7 mouse cellular contexts compared by ENCODE assay signal in the genomic region with DNA sequence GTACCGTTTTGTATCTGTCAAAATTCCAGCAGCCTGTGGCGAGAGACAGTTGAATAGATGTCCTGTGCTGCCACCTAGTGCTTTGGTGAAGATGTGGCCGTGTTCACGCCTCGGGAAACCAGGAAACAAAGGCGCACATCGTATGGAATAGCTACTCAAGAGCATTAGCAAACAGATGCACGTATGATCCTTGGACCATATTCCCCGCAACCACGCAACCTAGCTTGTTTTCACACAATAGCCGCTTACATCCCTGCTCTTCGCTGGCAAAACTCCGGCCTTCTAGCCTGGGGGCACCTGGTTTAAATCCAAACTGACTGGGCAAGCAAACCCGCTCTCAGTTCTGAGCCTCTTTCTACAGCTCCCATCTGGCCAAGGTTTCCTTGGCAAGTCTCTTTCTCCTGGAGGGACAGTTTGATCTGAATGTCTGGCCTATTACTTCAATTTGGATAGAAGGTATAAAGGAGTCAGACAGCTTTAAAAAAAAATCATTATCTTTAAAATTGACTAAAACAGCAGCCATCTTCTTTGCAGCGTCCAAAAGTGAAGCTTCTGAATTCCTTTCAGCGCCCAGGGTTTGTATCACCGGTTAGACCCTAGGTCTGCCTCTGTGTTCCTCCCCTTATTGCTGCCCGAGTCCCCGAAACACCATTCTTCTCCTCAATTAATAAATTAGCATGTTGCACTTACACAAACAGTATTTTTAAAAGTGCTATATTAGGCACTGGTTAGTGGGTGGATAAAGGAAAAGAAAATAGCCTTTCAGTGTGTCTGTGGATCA.
DNase-seq lines count a peak whose midpoint lies in the region; ATAC-seq and TF ChIP-seq lines count a peak whose summit lies in the region.

No protein-coding gene starts in this region.

- peak overlapping the region; percentile 27 for H3K4me3 ChIP-seq in intestine, embryonic 15.5 days (replicated peaks)
- peak overlapping the region; percentile 28 for H3K4me3 ChIP-seq in midbrain, embryonic 12.5 days
- H3K4me3 ChIP-seq in stomach, postnatal 0 days (ENCODE audit: low read depth, low read length): peak overlapping the region; percentile 6; the same call in 1 of the 2 replicates

- no peak overlapping the region for H3K9ac ChIP-seq in intestine, embryonic 15.5 days
- peak overlapping the region; percentile 46; the same call in 1 of the 2 replicates for H3K9ac ChIP-seq in midbrain, embryonic 12.5 days (replicated peaks)
- no peak overlapping the region for H3K9ac ChIP-seq in stomach, postnatal 0 days (ENCODE audit: low read length)

- no peaks in the 10 kb centered on the region for H3K27me3 ChIP-seq in intestine, embryonic 15.5 days (replicated peaks)
- H3K27me3 ChIP-seq in midbrain, embryonic 12.5 days: peaks cover 10% of the 10 kb centered on the region; the same call in 1 of the 2 replicates
- H3K27me3 ChIP-seq in stomach, postnatal 0 days (ENCODE audit: control insufficient read depth, insufficient read depth, low read length): no peaks in the 10 kb centered on the region

- no peaks in the 10 kb centered on the region for H3K4me1 ChIP-seq in intestine, embryonic 15.5 days (replicated peaks)
- H3K4me1 ChIP-seq in midbrain, embryonic 12.5 days: no peaks in the 10 kb centered on the region
- no peaks in the 10 kb centered on the region for H3K4me1 ChIP-seq in stomach, postnatal 0 days (replicated peaks; ENCODE audit: control insufficient read depth, insufficient read depth)

- peak; percentile 71 for ATAC-seq in intestine, embryonic 15.5 days
- ATAC-seq in midbrain, embryonic 12.5 days (ENCODE audit: low FRiP score, low read depth): peak; percentile 90
- ATAC-seq in stomach, postnatal 0 days (ENCODE audit: low FRiP score, low TSS enrichment): peak; percentile 63; the same call in 1 of the 2 replicates

- peak; percentile 93 for TF ChIP-seq CTCF in stomach, postnatal 0 days (IDR thresholded peaks at IDR 0.05; ENCODE audit: low read depth)

- H3K4me2 ChIP-seq in intestine, embryonic 15.5 days (replicated peaks): peak overlapping the region; percentile 64
- H3K4me2 ChIP-seq in midbrain, embryonic 12.5 days (replicated peaks): peak overlapping the region; percentile 50
- peak overlapping the region; percentile 30 for H3K4me2 ChIP-seq in stomach, postnatal 0 days (replicated peaks; ENCODE audit: low read depth)

- intact Hi-C loops in left cerebral cortex, postnatal 10 days (cut with DNase I): loop anchor here (2.0 to 10.0 kb wide), 6 partner anchors 243 to 1571 kb away; no protein-coding TSS in a partner anchor

- 24% methylated on average over 19 of the region's 19 CpGs for WGBS in intestine, embryonic 15.5 days
- 26% methylated on average over 19 of the region's 19 CpGs for WGBS in midbrain, embryonic 12.5 days
- WGBS in stomach, postnatal 0 days: 25% methylated on average over 19 of the region's 19 CpGs

- no peaks in the 10 kb centered on the region for H3K9me3 ChIP-seq in intestine, embryonic 15.5 days
- no peaks in the 10 kb centered on the region for H3K9me3 ChIP-seq in midbrain, embryonic 12.5 days
- no peaks in the 10 kb centered on the region for H3K9me3 ChIP-seq in stomach, postnatal 0 days (ENCODE audit: control insufficient read depth, low read length)

- no peak overlapping the region for H3K27ac ChIP-seq in intestine, embryonic 15.5 days
- H3K27ac ChIP-seq in midbrain, embryonic 12.5 days (replicated peaks): no peak overlapping the region
- no peak overlapping the region for H3K27ac ChIP-seq in stomach, postnatal 0 days (replicated peaks)

- DNase-seq in adipocyte (ENCODE audit: low spot score): peak; percentile 57
- peak; percentile 93 to 95 for DNase-seq in cerebellum, postnatal 10 days
- DNase-seq in frontal cortex, postnatal 14 days (ENCODE audit: low spot score in 2 of 2): peak; percentile 64 to 74
- peak; percentile 75 to 90 for DNase-seq in left cerebral cortex, postnatal 10 days (ENCODE audit: extremely low spot score in 1 of 2, low spot score in 2 of 2)
- DNase-seq in stomach, postnatal 0 days (ENCODE audit: low spot score): peak; percentile 70

- TF ChIP-seq EP300 in stomach, postnatal 0 days (optimal IDR thresholded peaks at IDR 0.05): no peak

- no peaks in the 10 kb centered on the region for H3K36me3 ChIP-seq in intestine, embryonic 15.5 days
- H3K36me3 ChIP-seq in midbrain, embryonic 12.5 days: no peaks in the 10 kb centered on the region
- no peaks in the 10 kb centered on the region for H3K36me3 ChIP-seq in stomach, postnatal 0 days (ENCODE audit: control insufficient read depth, insufficient read depth, low read length)
